Mouse (Mus musculus) limb, embryonic 10.5 days (tissue): Measurements from ENCODE around the gene Pllp. TPM values are rescaled to one million over a fixed set of nuclear protein-coding genes. Genes with fewer than 3 reads are reported as not detected.

Experiments
- polyA plus RNA-seq: library from polyadenylated mRNA; unstranded; fragments of >200 nt; fragmentation: Nextera tagmentation; extraction: Ambion mirVana; gene quantifications from 2 replicates; pipeline ENCODE4 v1.2.1, GENCODE M21; 2016

The Pllp gene
- polyA plus RNA-seq, 1 experiment from 2014 or later: not detected

Other genes with a start within 250 kb of the Pllp start
- gene Cpne2, start 163.3 kb downstream of the Pllp start, polyA plus RNA-seq: 5.8 and 6.6 TPM in 2 replicates
- gene Rspry1, start 94.3 kb downstream of the Pllp start, polyA plus RNA-seq: 42.1 and 49.2 TPM in 2 replicates
- 81.0 and 89.0 TPM in 2 replicates for gene Fam192a, start 94.3 kb downstream of the Pllp start, polyA plus RNA-seq
- gene Arl2bp, start 29.7 kb downstream of the Pllp start, polyA plus RNA-seq: 175 and 189 TPM in 2 replicates
- not detected in 2 replicates for gene Ccl22, start 49.3 kb upstream of the Pllp start, polyA plus RNA-seq
- gene Cx3cl1, start 75.7 kb upstream of the Pllp start, polyA plus RNA-seq: 2.7 and 5.3 TPM in 2 replicates
- gene Ccl17, start 114.2 kb upstream of the Pllp start, polyA plus RNA-seq: not detected in 2 replicates
- gene Coq9, start 142.0 kb upstream of the Pllp start, polyA plus RNA-seq: 51.2 and 65.5 TPM in 2 replicates
- 195 and 198 TPM in 2 replicates for gene Ciapin1, start 142.1 kb upstream of the Pllp start, polyA plus RNA-seq
- gene Polr2c, start 161.2 kb upstream of the Pllp start, polyA plus RNA-seq: 201 and 208 TPM in 2 replicates
- 23.4 and 33.1 TPM in 2 replicates for gene Dok4, start 180.1 kb upstream of the Pllp start, polyA plus RNA-seq
- gene Ccdc102a, start 221.8 kb upstream of the Pllp start, polyA plus RNA-seq: 27.0 and 32.3 TPM in 2 replicates
- gene Adgrg5, start 227.4 kb upstream of the Pllp start, polyA plus RNA-seq: 0.18 and 0.74 TPM in 2 replicates